Mouse (Mus musculus) cerebral cortex, adult 2 months (tissue): ENCODE results near the gene Olfr488.

Source experiments
- WGBS: fragments of 180-500 bp; shearing (Covaris S2); methylation state at CpG from one replicate; pipeline ENCODE4 v1.1.7; 2018; 5-methylcytosine and 5-hydroxymethylcytosine counted together

Olfr488 gene

DNA sequence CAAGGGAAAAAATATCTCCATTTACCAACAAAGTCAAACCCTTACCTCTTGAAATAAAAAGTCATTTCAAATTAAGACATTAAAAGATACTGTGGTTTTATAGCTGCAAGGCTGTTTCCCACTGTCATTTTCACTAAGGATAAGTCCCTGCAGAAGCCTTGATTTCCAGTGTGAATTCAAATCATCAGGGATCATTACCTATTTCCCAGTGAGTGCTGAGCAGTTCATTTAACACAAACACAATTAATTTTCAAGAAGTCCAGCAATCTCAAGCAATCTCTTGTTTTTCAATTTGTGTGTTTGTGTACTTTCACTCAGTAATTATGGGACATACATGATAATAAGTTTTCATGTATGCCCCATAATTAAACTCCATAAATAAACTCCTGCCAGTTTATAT, at the start of gene Olfr488:
TSS of gene Olfr488 (minus strand) at position 101 of the 400 bp plus-strand sequence.

DNA sequence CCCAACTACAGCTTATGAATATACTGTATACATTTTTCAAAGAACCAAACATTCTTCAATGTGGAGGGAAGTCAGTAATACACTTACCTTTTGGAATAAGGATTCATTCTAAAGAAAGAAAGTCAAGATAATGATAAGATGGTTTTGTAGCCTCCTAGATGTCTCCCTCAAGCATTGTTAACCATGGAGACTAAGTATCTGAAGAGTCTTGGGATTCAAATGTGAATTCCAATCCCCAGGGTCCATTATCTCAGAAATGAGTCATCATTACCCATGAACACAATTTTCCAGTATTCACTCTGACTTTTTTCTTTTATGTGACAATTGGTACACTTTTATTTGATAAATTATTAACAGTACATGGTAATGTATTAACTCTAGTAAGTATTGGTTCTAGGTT, 30.7 kb upstream of the Olfr488 start, which contains the start of gene Olfr490:
TSS of gene Olfr490 (minus strand) at position 101 of the 400 bp plus-strand sequence.

DNA sequence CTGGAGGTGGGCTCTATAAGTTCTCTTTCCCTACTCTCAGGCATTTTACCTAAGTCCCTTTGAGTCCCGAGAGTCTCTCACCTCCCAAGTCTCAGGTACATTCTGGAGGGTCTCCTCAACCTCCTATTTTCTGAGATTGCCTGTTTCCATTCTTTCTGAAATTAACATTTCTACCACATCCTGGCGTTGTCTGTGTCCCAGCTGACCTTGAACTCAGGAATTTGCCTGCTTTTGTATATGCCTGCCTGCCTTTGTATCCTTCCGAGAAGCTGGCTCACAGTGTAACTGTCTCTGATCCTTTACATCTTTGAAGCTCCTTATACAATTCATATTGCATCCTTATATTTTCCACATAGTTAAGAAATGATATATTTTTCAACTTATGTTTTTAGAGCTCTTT, 24.6 kb downstream of the Olfr488 start:
- WGBS: 71% methylated on average over 3 of the region's 3 CpGs

DNA sequence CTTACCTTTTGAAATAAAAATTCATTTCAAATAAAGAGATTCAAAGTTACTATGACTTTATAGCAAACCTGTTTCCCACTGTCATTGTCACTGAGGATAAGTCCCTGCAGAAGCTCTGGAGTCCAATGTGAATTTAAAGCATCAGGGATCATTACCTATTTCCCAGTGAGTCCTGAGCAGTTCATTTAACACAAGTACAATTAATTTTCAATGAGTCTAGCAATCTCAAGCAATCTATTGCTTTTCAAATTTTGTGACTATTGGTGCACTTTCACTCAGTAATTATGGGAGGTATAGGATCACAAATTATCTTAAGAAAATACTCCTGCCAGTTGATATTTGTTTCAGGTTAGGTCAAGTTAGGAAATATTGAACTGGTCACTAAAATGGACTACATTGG, 43.6 kb downstream of the Olfr488 start, which contains the start of gene Olfr487:
TSS of gene Olfr487 (minus strand) at position 101 of the 400 bp plus-strand sequence.

